Mouse (Mus musculus) hindbrain, embryonic 10.5 days (tissue): ENCODE data around the gene Rest. TPM values are rescaled to one million over a fixed set of nuclear protein-coding genes. Genes with fewer than 3 reads are reported as not detected.

ENCODE experiments used
- DNase-seq: peaks from one replicate; pipeline ENCODE4 v3.0.0-alpha.2; 2017; ENCODE audit warnings: low spot score
- H3K27ac ChIP-seq: fragments of 300-500 bp; sonication (generic); 2 replicates; pipeline ENCODE4 v1.5.1; 2016; ENCODE audit warnings: mild to moderate bottlenecking, moderate library complexity
- H3K27me3 ChIP-seq: fragments of 300-500 bp; sonication (generic); 2 replicates; pipeline ENCODE4 v1.6.1; 2016; ENCODE audit warnings: mild to moderate bottlenecking; ENCODE audit not compliant: poor library complexity, insufficient read depth, severe bottlenecking
- H3K36me3 ChIP-seq: fragments of 300-500 bp; sonication (generic); 2 replicates; pipeline ENCODE4 v1.6.1; 2016; ENCODE audit warnings: mild to moderate bottlenecking, moderate library complexity
- H3K4me1 ChIP-seq: fragments of 300-500 bp; sonication (generic); replicated peaks from 2 replicates; pipeline ENCODE4 v1.6.1; 2016; ENCODE audit warnings: mild to moderate bottlenecking
- H3K4me3 ChIP-seq: fragments of 300-500 bp; sonication (generic); 2 replicates; pipeline ENCODE4 v1.5.1; 2016; ENCODE audit warnings: mild to moderate bottlenecking, moderate library complexity
- H3K9me3 ChIP-seq: fragments of 300-500 bp; sonication (generic); 2 replicates; pipeline ENCODE4 v1.6.1; 2016; ENCODE audit warnings: mild to moderate bottlenecking, moderate library complexity
- WGBS: fragments of 180-500 bp; shearing (Covaris S2); methylation state at CpG from one replicate; pipeline ENCODE4 v1.1.7; 2016; 5-methylcytosine and 5-hydroxymethylcytosine counted together
- polyA plus RNA-seq: library from polyadenylated mRNA; unstranded; fragments of >200 nt; fragmentation: Nextera tagmentation; extraction: Ambion mirVana; gene quantifications from 2 replicates; pipeline ENCODE4 v1.2.1, GENCODE M21; 2016

Rest gene
- polyA plus RNA-seq, 1 experiment from 2014 or later: 17.1 TPM

DNA sequence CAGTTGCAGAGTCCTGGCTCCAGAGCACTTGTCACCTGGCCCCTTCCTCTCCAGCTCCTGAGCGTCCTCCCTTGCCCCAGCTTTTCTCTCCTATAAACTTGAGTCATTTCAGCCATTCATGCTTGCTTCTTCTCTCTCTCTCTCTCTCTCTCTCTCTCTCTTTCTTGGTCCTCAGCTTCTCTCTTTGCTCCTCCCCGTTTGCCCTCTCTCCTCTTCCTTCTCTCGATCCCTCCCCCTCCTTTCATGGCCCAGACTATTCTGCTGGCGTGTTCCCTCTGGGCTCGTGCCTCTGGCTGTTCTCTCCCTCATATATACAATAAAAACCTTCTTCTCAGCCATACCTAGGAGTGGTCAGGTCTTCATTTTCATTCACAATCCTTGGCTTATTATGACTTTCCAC, 13.6 kb upstream of the Rest start:
- no peak overlapping the region for H3K27ac ChIP-seq
- no peak for DNase-seq
- no peaks in the 10 kb centered on the region for H3K27me3 ChIP-seq
- no peaks in the 10 kb centered on the region for H3K9me3 ChIP-seq
- H3K36me3 ChIP-seq: no peaks in the 10 kb centered on the region
- 40% methylated on average over 5 of the region's 5 CpGs for WGBS
- H3K4me1 ChIP-seq: peaks cover 9% of the 10 kb centered on the region; the same call in 1 of the 2 replicates
- no peak overlapping the region for H3K4me3 ChIP-seq

DNA sequence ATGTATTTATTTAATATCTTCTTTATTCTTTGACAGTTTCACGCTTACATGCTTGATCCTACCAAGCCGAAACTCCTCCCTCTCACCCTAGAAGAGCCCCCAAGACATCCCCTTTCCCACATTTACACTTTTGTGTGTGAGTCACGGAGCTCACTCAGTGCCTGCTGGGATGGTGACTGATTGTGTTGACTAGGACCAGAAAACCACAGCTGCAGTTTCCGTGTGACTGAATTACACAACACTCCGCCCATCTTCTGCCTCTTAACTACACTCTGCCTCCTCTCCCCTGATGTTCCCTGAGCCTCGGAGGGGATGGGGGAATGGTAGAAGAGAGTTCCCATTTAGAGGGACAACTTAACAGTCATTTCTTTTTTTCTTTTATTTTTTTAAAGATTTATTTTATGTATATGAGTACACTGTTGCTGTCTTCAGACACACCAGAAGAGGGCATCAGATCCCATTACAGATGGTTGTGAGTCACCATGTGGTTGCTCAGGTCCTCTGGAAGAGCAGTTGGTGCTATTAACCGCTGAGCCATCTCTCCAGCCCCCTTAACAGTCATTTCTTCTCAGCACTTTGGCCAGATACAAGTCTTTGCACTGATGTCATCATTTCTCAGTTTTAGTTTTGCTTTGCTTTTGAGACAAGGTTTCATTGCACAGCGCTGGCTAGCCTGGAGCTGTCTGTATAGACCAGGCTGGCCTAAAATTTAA, 13.0 kb upstream of the Rest start:
- WGBS: 69% methylated on average over 8 of the region's 8 CpGs
- H3K27ac ChIP-seq: no peak overlapping the region

GRCm38 (mm10) chr5:77253154-77253553, 12.1 kb upstream of the Rest start:
- 77% methylated on average over 1 of the region's 1 CpGs for WGBS
- no peak overlapping the region for H3K27ac ChIP-seq
- H3K27me3 ChIP-seq: no peaks in the 10 kb centered on the region
- H3K4me1 ChIP-seq: peaks cover 9% of the 10 kb centered on the region; the same call in 1 of the 2 replicates
- no peaks in the 10 kb centered on the region for H3K36me3 ChIP-seq
- no peak for DNase-seq
- no peak overlapping the region for H3K4me3 ChIP-seq
- no peaks in the 10 kb centered on the region for H3K9me3 ChIP-seq

More for the DNA sequence above, 13.0 kb upstream of the Rest start:
- H3K4me3 ChIP-seq: no peak overlapping the region
- no peaks in the 10 kb centered on the region for H3K27me3 ChIP-seq
- DNase-seq: no peak
- H3K9me3 ChIP-seq: no peaks in the 10 kb centered on the region
- peaks cover 9% of the 10 kb centered on the region; the same call in 1 of the 2 replicates for H3K4me1 ChIP-seq
- H3K36me3 ChIP-seq: no peaks in the 10 kb centered on the region

- Histone ChIP-seq H3K9me3 (no peaks in the 10 kb centered on the region), H3K27me3 (no peaks in the 10 kb centered on the region), H3K4me1 (peaks cover 9% of the 10 kb centered on the region; the same call in 1 of the 2 replicates), H3K4me3 (no peak overlapping the region), H3K36me3 (no peaks in the 10 kb centered on the region), H3K27ac (no peak overlapping the region)
- 69% methylated on average over 3 of the region's 3 CpGs for WGBS
- no peak for DNase-seq
Measured at GRCm38 (mm10) chr5:77254402-77254801, 10.9 kb upstream of the Rest start.

GRCm38 (mm10) chr5:77257603-77258002, 7.7 kb upstream of the Rest start:
- no peak for DNase-seq
- Histone ChIP-seq H3K27ac (no peak overlapping the region), H3K36me3 (no peaks in the 10 kb centered on the region), H3K4me3 (no peak overlapping the region), H3K9me3 (no peaks in the 10 kb centered on the region), H3K4me1 (peaks cover 19% of the 10 kb centered on the region), H3K27me3 (0 out of 2 replicates have a peak, but pooled peaks cover under 1% of the 10 kb centered on the region)
- 81% methylated on average over 3 of the region's 3 CpGs for WGBS

- Histone ChIP-seq H3K36me3 (no peaks in the 10 kb centered on the region), H3K27me3 (peaks cover 17% of the 10 kb centered on the region), H3K27ac (no peak overlapping the region), H3K4me3 (no peak overlapping the region), H3K9me3 (no peaks in the 10 kb centered on the region), H3K4me1 (peaks cover 21% of the 10 kb centered on the region)
- DNase-seq: no peak
Measured at GRCm38 (mm10) chr5:77259315-77259714, 6.0 kb upstream of the Rest start.

GRCm38 (mm10) chr5:77260141-77260540, 5.2 kb upstream of the Rest start:
- H3K4me3 ChIP-seq: no peak overlapping the region
- H3K9me3 ChIP-seq: no peaks in the 10 kb centered on the region
- 63% methylated on average over 6 of the region's 6 CpGs for WGBS
- no peaks in the 10 kb centered on the region for H3K36me3 ChIP-seq
- peaks cover 21% of the 10 kb centered on the region for H3K4me1 ChIP-seq
- no peak overlapping the region for H3K27ac ChIP-seq
- peaks cover 21% of the 10 kb centered on the region for H3K27me3 ChIP-seq
- no peak for DNase-seq

DNA sequence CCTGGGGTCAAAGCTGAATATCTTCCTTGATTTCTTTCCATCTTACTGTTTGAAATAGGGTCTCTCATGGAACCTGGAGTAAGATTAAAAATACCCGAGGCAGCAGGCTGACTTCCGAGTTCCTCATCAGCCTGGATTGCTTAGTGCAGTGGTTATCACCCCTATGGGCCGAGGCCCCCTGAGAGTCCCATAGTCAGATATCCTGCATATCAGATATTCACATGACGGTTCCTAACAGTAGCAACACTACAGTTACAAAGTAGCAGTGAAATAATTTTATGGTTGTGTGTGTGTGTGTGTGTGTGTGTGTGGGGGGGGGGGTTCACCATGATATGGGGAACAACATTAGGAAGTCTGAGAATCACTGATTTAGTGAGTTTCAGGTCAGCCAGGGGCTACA, 4.2 kb upstream of the Rest start:
- H3K27ac ChIP-seq: no peak overlapping the region

GRCm38 (mm10) chr5:77262105-77262504, 3.2 kb upstream of the Rest start:
- no peak overlapping the region for H3K4me3 ChIP-seq
- peaks cover 21% of the 10 kb centered on the region for H3K27me3 ChIP-seq
- H3K27ac ChIP-seq: no peak overlapping the region
- peaks cover 26% of the 10 kb centered on the region for H3K4me1 ChIP-seq
- H3K9me3 ChIP-seq: no peaks in the 10 kb centered on the region
- no peaks in the 10 kb centered on the region for H3K36me3 ChIP-seq
- no peak for DNase-seq
- WGBS: 33% methylated on average over 5 of the region's 5 CpGs

More for the DNA sequence above, 4.2 kb upstream of the Rest start:
- H3K4me1 ChIP-seq: peaks cover 21% of the 10 kb centered on the region
- DNase-seq: no peak
- no peaks in the 10 kb centered on the region for H3K9me3 ChIP-seq
- WGBS: 87% methylated on average over 4 of the region's 4 CpGs
- H3K27me3 ChIP-seq: peaks cover 21% of the 10 kb centered on the region
- H3K36me3 ChIP-seq: no peaks in the 10 kb centered on the region
- no peak overlapping the region for H3K4me3 ChIP-seq

DNA sequence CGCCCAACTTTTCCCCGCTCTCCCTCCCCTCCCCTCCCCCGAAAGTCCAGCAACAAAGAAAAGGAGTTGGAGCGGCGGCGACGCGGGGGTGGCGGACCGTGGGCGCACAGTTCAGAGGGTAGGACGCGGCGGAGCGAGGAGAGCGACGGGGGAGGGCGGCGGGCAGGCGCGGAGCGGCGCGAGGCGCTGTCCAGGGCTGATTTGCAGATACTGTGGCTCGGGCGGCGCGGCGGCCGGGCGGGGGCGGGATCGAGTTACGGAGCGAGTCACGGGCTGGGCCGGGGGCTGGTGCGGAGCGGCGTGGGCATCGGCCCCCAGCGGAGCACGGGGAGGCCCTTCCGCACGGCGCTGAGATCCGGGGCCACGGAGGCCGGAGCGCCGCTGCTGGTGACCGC, 377 bp downstream of the Rest start:
- Histone ChIP-seq H3K27me3 (peaks cover 21% of the 10 kb centered on the region), H3K9me3 (no peaks in the 10 kb centered on the region), H3K27ac (peak overlapping the region; percentile 96), H3K36me3 (peaks cover 28% of the 10 kb centered on the region), H3K4me1 (peaks cover 32% of the 10 kb centered on the region), H3K4me3 (peak overlapping the region; percentile 83)
- peak; percentile 81 for DNase-seq
- WGBS: 1% methylated on average over 53 of the region's 53 CpGs

DNA sequence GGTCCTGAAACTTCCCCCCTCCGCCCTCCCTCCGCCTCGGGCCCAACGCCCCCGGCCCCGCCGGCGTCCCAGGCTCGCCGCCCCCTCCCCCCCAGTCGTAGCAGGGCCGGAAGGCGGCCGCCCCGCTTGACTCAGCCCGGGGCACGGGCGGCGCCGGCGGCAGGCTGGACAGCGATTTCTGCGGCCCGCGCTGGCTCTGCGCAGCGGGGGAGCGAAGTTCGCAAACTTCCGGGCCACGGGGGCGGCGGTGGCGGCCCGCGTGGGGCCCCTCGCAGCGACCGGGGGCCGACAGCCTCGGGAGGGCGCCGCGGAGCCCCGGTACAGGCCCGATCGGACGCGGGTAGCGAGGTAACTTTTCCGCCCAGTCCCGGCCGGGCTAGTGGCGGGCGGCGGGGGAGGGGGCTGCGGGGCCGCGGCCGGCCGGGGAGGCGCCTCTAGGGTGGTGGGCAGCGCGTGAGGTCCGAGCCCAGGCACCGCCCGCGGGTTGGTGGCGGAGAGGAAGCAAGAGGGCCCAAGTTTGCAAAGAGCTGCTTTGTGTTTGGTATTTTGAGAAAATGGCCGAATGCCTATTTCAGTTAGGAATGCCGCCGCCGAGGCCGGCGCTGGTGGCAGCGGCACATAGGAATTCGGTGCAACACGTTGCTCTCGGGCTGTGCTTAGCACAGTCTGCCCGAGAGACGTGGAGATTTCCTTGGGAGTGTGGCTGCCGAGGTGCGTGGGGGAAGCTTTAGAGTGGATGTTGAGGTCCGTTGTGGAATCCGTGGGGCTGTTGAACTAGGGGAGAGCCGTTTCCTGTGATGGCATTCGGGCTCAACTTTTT, 985 bp downstream of the Rest start:
- H3K4me1 ChIP-seq: peaks cover 30% of the 10 kb centered on the region
- H3K4me3 ChIP-seq: peak overlapping the region; percentile 83
- no peaks in the 10 kb centered on the region for H3K9me3 ChIP-seq
- DNase-seq: peak; percentile 72
- WGBS: under 1% methylated on average over 87 of the region's 87 CpGs
- H3K27ac ChIP-seq: peak overlapping the region; percentile 96
- peaks cover 34% of the 10 kb centered on the region for H3K36me3 ChIP-seq
- H3K27me3 ChIP-seq: peaks cover 21% of the 10 kb centered on the region

DNA sequence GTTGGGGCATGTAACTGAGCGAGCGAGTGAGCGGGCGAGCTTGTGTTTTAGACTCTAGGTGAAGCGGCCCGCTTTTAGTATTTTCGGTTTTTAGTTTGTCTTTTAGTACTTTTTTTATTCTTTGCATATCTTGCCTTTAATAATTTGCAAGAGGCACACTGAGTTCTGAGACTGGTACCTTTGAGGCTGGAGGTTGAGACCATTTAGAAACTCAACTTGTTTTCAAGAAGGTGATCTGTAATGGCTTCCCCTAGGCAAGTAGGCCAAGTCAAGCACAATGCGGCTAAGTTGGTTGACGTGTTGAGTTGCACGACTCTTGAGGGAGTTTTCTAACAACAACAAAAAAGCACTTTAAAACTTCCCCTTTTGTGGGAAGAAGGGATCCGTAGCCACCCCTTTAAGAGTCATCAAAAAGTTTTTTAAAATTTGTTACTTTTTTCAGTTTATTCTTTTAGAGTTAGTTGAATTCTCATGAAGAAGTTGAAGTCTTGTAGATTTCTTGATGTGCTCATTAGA, 1.7 kb downstream of the Rest start:
- H3K27ac ChIP-seq: peak overlapping the region; percentile 96
- peaks cover 41% of the 10 kb centered on the region for H3K36me3 ChIP-seq
- no peaks in the 10 kb centered on the region for H3K9me3 ChIP-seq
- H3K4me1 ChIP-seq: peaks cover 23% of the 10 kb centered on the region
- H3K27me3 ChIP-seq: peaks cover 21% of the 10 kb centered on the region
- no peak for DNase-seq
- H3K4me3 ChIP-seq: peak overlapping the region; percentile 83
- whole genome bisulfite sequencing: 3% methylated on average over 11 of the region's 11 CpGs

DNA sequence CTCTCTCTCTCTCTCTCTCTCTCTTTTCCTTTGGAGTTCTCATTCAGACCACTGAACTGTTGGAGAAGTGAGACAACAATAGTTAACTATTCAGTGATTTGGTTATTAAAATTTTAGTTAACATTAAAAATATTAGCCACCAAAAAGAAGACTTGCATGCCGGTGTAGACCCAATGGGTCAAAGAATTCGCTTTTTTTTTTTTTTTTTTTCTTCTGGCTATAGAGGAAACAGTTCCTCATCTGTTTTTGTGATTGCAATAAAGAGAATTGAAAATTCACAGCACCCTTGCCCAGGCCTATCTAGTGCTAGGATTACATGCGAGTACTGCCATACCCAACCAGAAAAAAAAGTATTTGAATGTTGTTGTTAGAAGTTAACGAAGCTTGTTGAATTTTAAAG, 2.1 kb downstream of the Rest start:
- H3K36me3 ChIP-seq: peaks cover 46% of the 10 kb centered on the region
- H3K9me3 ChIP-seq: no peaks in the 10 kb centered on the region
- H3K4me1 ChIP-seq: peaks cover 18% of the 10 kb centered on the region
- 75% methylated on average over 4 of the region's 4 CpGs for WGBS
- no peak overlapping the region; the same call in 1 of the 2 replicates for H3K27ac ChIP-seq
- no peak for DNase-seq
- H3K27me3 ChIP-seq: peaks cover 21% of the 10 kb centered on the region
- H3K4me3 ChIP-seq: peak overlapping the region; percentile 83
